Mouse (Mus musculus) hindbrain, embryonic 16.5 days (tissue): ENCODE measurements around the gene Myo16. TPM values are rescaled to one million over a fixed set of nuclear protein-coding genes. Genes with fewer than 3 reads are reported as not detected.

ENCODE experiments used
- ATAC-seq: fragments of 200-750 bp; cut with Nextera tagmentation; 2 replicates; pipeline ENCODE4 v1.8.0; 2017; ENCODE audit warnings: moderate TSS enrichment, moderate library complexity
- H3K27ac ChIP-seq: fragments of 300-500 bp; sonication (generic); 2 replicates; pipeline ENCODE4 v1.5.1; 2014; ENCODE audit warnings: low read depth, mild to moderate bottlenecking, control low read depth, low read length, moderate library complexity
- H3K27me3 ChIP-seq: fragments of 300-500 bp; sonication (generic); replicated peaks from 2 replicates; pipeline ENCODE4 v1.6.1; 2014; ENCODE audit warnings: low read length; ENCODE audit not compliant: control insufficient read depth, insufficient read depth
- H3K36me3 ChIP-seq: fragments of 300-500 bp; sonication (generic); 2 replicates; pipeline ENCODE4 v1.6.1; 2014; ENCODE audit warnings: mild to moderate bottlenecking, low read length, moderate library complexity, mixed read lengths; ENCODE audit not compliant: control insufficient read depth, insufficient read depth
- H3K4me1 ChIP-seq: fragments of 300-500 bp; sonication (generic); 2 replicates; pipeline ENCODE4 v1.6.1; 2014; ENCODE audit warnings: low read depth, low read length; ENCODE audit not compliant: control insufficient read depth, insufficient read depth
- H3K4me2 ChIP-seq: fragments of 300-500 bp; sonication (generic); 2 replicates; pipeline ENCODE4 v1.6.1; 2014; ENCODE audit warnings: mild to moderate bottlenecking, low read length, control low read depth, moderate library complexity
- H3K4me3 ChIP-seq: fragments of 300-500 bp; sonication (generic); 2 replicates; pipeline ENCODE4 v1.5.1; 2014; ENCODE audit warnings: mild to moderate bottlenecking, low read length, control low read depth, moderate library complexity
- H3K9ac ChIP-seq: fragments of 300-500 bp; sonication (generic); 2 replicates; pipeline ENCODE4 v1.6.1; 2014; ENCODE audit warnings: low read depth, mild to moderate bottlenecking, control low read depth, low read length, moderate library complexity
- H3K9me3 ChIP-seq: fragments of 300-500 bp; sonication (generic); 2 replicates; pipeline ENCODE4 v1.6.1; 2014; ENCODE audit warnings: mild to moderate bottlenecking, low read length, moderate library complexity; ENCODE audit not compliant: control insufficient read depth
- WGBS: fragments of 180-500 bp; shearing (Covaris S2); extraction: QIAGEN DNeasy Blood & Tissue Kit; methylation state at CpG from one replicate; pipeline ENCODE4 v1.1.7; 2014; 5-methylcytosine and 5-hydroxymethylcytosine counted together
- polyA plus RNA-seq: library from polyadenylated mRNA; unstranded; fragments of >200 nt; fragmentation: Nextera tagmentation; extraction: Ambion mirVana; gene quantifications from 2 replicates; pipeline ENCODE4 v1.2.1, GENCODE M21; 2015

Myo16 gene
- polyA plus RNA-seq: 4.6 and 6.1 TPM in 2 replicates

DNA sequence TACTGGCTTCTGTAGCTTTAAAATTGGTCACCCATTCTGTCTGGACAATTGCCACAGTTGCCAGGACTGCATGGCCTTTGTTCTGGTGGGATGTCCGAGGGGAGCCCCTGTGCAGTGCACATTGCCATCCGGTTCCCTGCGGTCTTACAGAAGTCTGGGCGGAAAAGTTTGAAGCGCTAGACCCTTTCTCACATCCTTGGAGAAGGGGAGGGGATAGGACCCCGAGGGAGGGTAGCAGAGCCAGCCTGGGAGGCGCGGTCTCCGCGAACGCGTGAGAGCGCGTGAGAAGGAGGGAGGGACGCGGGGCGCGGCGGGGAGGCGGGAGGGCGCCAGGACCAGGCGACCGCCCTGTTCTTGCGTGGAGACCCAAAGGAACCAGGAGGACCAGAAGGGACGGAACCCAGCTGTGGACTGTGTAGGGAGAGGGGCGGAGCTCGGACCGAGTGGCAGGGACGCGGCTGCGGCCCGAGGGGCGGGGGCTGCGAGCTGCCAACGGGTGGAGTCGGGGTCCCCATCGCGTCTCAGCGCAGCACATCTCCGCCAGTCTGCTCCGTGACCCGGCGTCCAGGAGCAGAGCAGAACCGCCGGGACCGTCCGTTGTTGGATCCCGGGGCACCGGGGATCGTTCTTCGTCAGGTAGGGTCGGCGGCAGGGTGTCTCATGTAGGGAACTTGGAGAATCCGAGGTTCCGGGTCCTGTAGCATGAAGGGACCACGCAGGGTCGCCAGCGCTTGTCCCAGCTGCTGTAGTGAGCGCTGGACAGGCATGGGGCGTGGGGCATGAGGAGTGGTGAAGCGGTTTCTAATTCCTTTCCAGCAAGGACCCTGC, at the start of gene Myo16:
Gene Myo16, plus strand, starts transcription at position 301 of the 828 bp plus-strand sequence.
- H3K4me1 ChIP-seq: peaks cover 12% of the 10 kb centered on the region
- H3K4me3 ChIP-seq: peak within 1 kb of the TSS; percentile 80
- peak within 1 kb of the TSS; percentile 74 for H3K4me2 ChIP-seq
- 0 out of 2 replicates have a peak, but pooled peaks cover 2% of the 10 kb centered on the region for H3K9me3 ChIP-seq
- H3K9ac ChIP-seq: peak within 1 kb of the TSS; percentile 86
- no peaks in the 10 kb centered on the region for H3K27me3 ChIP-seq
- no peaks in the 10 kb centered on the region for H3K36me3 ChIP-seq
- WGBS: under 1% methylated on average over 50 of the region's 61 CpGs
- ATAC-seq: peak; percentile 90
- peak within 1 kb of the TSS; percentile 59 for H3K27ac ChIP-seq

DNA sequence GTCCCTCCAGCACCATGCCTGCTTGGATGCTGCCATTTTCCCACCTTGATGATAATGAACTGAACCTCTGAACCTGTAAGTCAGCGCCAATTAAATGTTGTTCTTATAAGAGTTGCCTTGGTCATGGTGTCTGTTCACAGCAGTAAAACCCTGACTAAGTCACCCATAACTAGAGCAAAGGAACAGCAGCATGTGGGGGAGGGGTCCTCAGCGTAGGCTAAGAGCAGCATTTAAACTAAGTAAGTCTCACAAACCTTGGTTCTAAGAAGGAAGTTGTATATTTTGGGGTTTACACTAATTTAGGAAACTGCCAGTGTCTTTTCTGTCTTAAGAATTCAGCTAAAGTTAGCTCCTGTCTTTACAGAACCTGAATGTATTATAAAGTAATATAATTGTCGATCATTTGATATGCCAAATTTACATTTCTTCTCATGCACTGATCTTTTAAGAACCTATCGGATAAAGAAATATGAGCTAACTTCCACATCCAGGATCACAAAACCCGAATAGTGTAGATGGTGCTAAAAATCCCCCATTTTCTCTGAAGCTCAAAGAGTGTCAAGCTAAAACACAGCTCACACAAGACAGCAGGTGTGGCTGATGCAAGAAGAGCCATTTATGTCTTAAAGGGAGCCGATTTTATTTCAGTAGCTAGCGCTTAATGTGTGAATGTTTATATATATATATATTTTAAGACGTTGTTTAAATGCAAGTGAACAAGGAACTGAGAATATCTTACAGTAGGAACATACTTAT, 45.0 kb upstream of the Myo16 start:
- Histone ChIP-seq H3K4me3 (no peak overlapping the region), H3K9ac (no peak overlapping the region), H3K4me2 (no peak overlapping the region), H3K9me3 (no peaks in the 10 kb centered on the region), H3K27me3 (no peaks in the 10 kb centered on the region), H3K36me3 (no peaks in the 10 kb centered on the region), H3K27ac (no peak overlapping the region), H3K4me1 (no peaks in the 10 kb centered on the region)
- ATAC-seq: no peak
- WGBS: 91% methylated on average over 8 of the region's 8 CpGs

DNA sequence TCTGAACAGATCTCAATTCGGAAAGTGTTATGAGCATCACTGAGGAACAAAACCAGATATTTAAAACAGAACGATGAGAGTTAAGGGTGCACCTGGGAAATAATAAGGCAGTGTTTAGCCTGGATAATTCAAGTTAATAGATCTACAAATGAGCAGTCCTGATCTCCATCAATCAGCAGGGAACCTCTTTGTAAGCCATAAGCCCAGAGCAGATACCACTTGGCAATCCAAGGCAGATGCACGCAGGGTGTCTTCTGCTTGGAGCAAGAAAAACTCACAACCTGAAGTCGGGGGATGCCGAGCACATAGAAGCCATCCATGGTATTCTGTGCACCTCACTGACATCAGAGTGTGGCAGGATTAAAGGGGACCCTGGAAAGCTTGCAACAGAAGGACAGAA, 31.0 kb upstream of the Myo16 start:
- H3K4me2 ChIP-seq: no peak overlapping the region
- H3K9me3 ChIP-seq: no peaks in the 10 kb centered on the region
- no peaks in the 10 kb centered on the region for H3K36me3 ChIP-seq
- no peak overlapping the region for H3K4me3 ChIP-seq
- no peak overlapping the region for H3K9ac ChIP-seq
- H3K27ac ChIP-seq: no peak overlapping the region
- H3K27me3 ChIP-seq: no peaks in the 10 kb centered on the region
- 69% methylated on average over 5 of the region's 5 CpGs for WGBS
- no peaks in the 10 kb centered on the region; the same call in 1 of the 2 replicates for H3K4me1 ChIP-seq
- 0 out of 2 replicates have a peak, but pooled peaks have one; percentile 21 for ATAC-seq

DNA sequence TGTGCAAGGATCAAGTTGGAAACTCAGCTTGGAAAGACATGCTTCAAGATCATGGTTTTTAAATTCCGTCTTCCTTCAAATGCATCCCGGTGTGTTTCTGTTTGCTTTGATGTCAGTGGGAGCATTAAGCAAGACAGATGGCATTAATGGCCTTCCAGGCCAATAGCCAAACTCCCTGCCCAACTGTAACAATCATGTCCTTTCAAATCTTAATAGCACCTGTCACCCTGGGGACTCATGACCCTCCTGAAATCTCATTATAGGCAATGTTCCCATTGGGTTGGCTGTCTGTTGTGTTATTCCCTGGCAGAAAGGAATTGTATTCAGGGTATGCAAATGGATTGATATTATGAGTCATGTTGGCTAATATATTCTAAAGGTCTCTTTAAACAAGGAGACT, 30.3 kb upstream of the Myo16 start:
- H3K36me3 ChIP-seq: no peaks in the 10 kb centered on the region
- no peak overlapping the region for H3K9ac ChIP-seq
- H3K27ac ChIP-seq: no peak overlapping the region
- no peaks in the 10 kb centered on the region for H3K9me3 ChIP-seq
- no peaks in the 10 kb centered on the region for H3K27me3 ChIP-seq
- 0 out of 2 replicates have a peak, but pooled peaks have one; percentile 23 for ATAC-seq
- no peaks in the 10 kb centered on the region; the same call in 1 of the 2 replicates for H3K4me1 ChIP-seq
- H3K4me2 ChIP-seq: no peak overlapping the region
- 30% methylated on average over 2 of the region's 2 CpGs for WGBS
- no peak overlapping the region for H3K4me3 ChIP-seq

DNA sequence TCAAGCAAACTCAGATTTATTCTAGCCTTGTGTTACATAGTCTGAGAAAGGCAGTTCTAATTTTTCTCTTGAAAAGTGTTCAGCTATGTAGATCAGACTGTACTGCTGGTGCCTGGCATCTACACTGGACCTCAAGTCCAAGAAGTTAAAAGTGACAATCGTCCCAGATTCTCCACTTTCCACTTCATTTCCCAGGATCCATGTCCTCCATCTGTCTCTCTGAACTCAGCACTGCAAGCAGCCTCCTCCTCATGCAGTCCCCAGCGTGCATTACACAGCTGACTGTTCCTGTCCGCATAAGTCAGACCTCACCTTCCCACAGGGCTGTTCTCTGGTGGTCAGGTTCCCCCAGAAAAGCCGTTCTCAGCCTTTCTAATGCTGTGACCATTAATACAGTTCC, 28.0 kb upstream of the Myo16 start:
- no peaks in the 10 kb centered on the region for H3K9me3 ChIP-seq
- no peak overlapping the region for H3K27ac ChIP-seq
- no peak overlapping the region for H3K4me2 ChIP-seq
- H3K4me1 ChIP-seq: peaks cover 2% of the 10 kb centered on the region
- H3K27me3 ChIP-seq: no peaks in the 10 kb centered on the region
- H3K9ac ChIP-seq: no peak overlapping the region
- 61% methylated on average over 4 of the region's 4 CpGs for WGBS
- no peak overlapping the region for H3K4me3 ChIP-seq
- ATAC-seq: peak; percentile 51; the same call in 1 of the 2 replicates
- H3K36me3 ChIP-seq: no peaks in the 10 kb centered on the region

DNA sequence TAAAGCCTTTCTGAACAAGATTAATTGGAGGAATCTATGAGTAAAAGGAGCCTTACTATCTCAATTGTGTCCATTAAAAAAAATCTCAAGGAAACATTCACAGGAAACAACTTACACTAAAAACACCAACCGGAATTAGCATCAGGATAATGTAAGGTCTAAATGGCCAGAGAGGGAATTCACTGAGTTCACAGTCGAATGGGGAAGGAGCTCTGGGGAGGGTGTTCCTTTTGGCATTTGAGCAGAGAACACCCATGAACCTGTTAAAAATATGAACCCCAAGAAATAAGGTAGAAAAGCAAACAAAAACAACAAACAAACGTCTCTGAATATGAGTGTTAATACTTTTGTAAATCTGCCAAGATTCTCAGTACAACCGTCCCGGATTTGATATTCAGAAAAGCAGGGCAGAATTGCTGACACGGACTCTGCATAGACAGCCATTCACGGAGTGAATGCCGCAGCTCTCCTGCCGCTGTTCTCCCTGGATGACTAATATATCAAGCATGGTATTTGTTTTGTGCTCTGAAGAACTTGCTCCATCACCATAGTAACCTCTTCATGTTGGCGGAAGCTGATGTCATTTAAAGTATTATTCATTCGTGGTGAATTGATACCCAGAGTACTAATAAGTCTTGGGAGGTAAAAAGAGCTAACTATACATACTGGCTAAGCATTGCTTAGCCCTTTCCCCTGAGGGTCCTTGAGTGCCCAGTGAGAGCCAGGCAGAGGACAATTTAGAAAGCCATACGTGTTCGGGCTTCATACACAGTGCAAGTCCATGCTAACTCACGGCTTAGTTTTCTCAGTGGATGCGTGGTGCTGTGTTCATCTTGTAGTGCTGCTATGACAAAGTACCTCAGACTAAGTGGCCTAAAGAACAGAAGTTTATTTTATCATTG, 22.9 kb upstream of the Myo16 start:
- ATAC-seq: peak; percentile 86
- H3K9ac ChIP-seq: no peak overlapping the region
- no peak overlapping the region for H3K4me3 ChIP-seq
- no peaks in the 10 kb centered on the region for H3K36me3 ChIP-seq
- WGBS: 28% methylated on average over 15 of the region's 15 CpGs
- peak overlapping the region; percentile 36 for H3K4me2 ChIP-seq
- H3K27me3 ChIP-seq: no peaks in the 10 kb centered on the region
- H3K27ac ChIP-seq: no peak overlapping the region
- no peaks in the 10 kb centered on the region for H3K9me3 ChIP-seq
- H3K4me1 ChIP-seq: peaks cover 7% of the 10 kb centered on the region

DNA sequence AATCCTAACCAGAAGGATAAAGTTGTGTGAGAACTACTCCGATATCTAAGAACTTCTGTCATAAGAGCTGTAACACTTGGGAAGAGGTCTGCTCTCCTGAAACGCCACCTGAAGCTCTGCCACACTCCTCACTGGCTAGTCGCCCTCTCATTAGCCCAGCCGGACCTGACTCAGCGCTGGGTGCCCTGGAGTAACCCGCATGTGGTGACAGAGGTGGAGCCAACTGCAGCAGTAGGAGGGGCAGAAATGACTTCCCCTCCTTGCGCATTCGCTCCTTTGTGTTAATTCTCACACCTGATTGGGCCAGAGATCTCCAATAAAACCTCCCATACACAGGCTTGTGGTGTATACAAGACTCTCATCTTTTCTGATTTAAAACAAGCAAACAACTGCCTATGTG, 14.2 kb upstream of the Myo16 start:
- Histone ChIP-seq H3K4me1 (no peaks in the 10 kb centered on the region), H3K9me3 (no peaks in the 10 kb centered on the region), H3K36me3 (no peaks in the 10 kb centered on the region), H3K9ac (no peak overlapping the region), H3K27me3 (no peaks in the 10 kb centered on the region), H3K4me3 (no peak overlapping the region), H3K27ac (no peak overlapping the region), H3K4me2 (no peak overlapping the region)
- ATAC-seq: no peak
- WGBS: 51% methylated on average over 8 of the region's 8 CpGs

DNA sequence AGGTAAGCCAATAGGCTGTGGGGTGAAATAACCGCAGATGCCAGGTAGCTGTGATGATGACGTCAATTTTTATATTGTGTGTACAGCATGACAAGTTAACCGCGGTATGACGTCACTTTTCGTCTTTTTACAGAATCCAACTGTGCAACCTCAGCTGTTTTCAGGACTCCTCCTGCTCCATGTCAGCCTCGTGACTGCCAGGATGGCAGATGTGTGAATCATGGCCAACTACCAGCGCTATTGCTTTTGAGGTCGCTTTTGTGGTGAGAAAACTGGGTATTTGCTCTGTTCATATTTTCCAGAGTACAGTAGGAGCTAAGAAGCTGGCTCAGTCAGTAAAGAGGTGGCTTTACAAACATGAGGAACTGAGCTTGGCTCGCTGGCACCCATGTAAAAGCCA, 9.8 kb upstream of the Myo16 start:
- H3K27me3 ChIP-seq: no peaks in the 10 kb centered on the region
- ATAC-seq: no peak
- no peaks in the 10 kb centered on the region for H3K36me3 ChIP-seq
- no peak overlapping the region for H3K4me2 ChIP-seq
- H3K4me3 ChIP-seq: no peak overlapping the region
- no peaks in the 10 kb centered on the region for H3K9me3 ChIP-seq
- H3K4me1 ChIP-seq: no peaks in the 10 kb centered on the region
- H3K9ac ChIP-seq: no peak overlapping the region
- H3K27ac ChIP-seq: no peak overlapping the region
- 71% methylated on average over 10 of the region's 10 CpGs for WGBS
